Mouse (Mus musculus): Measurements from ENCODE around the gene Per3.
A peak's percentile ranks its signal among the peaks of the same experiment; 100 is the strongest.

DNA sequence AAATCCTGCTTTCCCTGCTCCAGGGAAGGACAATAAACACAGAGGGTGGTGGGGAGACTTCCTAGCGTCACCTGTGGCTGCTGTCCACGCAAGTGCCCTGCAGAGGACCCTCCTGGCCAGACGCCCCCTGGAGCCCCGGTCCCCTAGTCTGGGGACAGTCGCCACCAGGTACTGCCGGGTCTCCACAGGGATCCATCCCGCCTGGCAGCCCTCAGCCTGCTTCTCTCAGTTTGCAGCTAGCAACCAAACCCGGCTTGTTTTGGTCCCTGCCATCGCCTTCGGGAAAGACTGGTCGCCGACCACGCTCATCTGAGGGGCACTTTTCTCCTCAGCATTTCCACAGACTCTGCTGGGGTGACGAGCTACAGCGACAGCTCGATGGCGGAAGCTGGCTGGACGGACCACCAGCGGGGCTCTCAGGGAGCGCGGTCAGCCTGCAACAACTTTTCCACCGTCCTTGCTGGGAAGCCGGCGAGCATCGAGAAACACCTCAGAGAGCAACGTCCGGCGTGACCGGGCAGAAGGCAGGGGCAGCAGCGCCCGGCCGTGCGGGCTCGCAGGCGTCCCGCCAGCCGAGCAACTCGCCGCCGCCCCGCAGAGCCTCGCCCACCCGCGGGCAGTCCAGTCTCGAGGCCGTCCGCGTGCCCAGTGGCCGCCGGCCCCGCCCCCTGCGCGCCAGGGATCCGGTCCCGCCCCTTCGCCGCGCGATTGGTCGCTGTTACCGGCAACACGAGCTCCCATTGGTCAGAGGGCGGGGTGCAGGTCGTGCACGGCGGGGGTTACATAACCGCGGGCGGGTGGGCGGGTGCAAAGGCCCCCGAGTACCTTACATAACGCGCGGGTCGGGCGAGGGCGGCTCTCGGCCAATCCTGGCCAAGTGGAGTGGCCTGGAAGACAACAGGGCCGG lies at the start of gene Per3:
- TF ChIP-seq CTCF (IDR thresholded peaks at IDR 0.05; ENCODE audit: borderline replicate concordance, insufficient read depth, low read length) (no peak), POLR2A (IDR thresholded peaks at IDR 0.05; ENCODE audit: low read depth, low read length) (peak; percentile 86)
